Mouse (Mus musculus): ENCODE data around the gene Nkx3-2. TPM values are rescaled to one million over a fixed set of nuclear protein-coding genes. Genes with fewer than 3 reads are reported as not detected.

Gene Nkx3-2
- not detected for total RNA-seq (2021)
- long read RNA-seq, experiment 1 = 0 reads
- long read RNA-seq, experiment 2 = 0 reads

DNA sequence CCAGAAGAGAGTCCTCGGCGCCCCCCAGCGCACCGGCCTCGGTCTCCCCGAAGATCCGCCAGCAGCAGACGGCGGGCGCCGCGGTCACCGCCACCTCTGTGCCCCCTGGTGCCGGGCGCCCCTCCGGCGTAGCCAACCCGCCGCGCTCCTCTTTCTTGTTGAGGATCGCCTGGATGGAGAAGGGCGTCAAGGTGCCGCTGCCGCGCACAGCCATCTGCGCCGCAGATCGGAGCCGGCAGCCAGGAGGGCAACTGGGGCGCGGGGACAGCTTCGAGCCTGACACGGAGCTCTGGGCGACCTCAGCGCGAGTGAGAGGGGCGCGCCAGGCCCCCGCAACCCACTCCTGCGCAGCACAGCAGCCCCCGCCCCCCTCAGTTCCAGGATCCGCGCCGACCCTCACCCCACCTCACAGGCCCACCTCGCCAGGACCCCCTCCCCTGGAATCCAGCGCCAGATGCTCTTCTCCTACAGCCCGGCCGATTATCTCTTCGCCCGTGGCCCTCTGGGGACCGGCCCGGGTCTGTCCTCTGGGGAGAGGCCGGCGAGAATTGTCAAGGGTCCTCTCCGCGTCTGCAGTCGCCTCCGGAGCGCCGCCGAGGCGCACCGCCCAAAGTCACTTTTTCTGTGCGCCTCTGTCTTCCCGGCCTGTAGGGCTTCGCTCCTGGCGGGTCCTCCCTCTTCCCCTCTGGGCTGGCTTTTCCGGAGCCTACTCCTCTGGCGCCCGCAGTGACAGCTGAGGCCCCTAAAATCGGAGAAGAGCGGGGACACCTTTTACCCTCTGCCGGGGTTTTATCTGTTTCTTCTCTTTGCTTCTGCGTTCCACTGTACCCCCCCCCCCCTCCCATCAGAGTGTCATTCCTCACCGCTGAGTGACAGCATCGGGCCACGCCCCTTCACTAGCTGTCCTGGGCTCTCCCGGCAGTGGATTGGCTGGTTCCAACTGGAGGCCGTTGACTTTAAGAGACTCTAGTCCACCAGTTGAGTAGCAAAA is at the start of gene Nkx3-2:
Gene Nkx3-2, minus strand, starts transcription at position 771 of the 991 bp plus-strand sequence.
- Histone ChIP-seq H3K27ac (no peak within 1 kb of the TSS), H3K4me3 (peak within 1 kb of the TSS; percentile 58)
- intact Hi-C loops (cut with DNase I) = no loop called here
- peak; percentile 29 for DNase-seq
- no peak for TF ChIP-seq CTCF (IDR thresholded peaks at IDR 0.05)

DNA sequence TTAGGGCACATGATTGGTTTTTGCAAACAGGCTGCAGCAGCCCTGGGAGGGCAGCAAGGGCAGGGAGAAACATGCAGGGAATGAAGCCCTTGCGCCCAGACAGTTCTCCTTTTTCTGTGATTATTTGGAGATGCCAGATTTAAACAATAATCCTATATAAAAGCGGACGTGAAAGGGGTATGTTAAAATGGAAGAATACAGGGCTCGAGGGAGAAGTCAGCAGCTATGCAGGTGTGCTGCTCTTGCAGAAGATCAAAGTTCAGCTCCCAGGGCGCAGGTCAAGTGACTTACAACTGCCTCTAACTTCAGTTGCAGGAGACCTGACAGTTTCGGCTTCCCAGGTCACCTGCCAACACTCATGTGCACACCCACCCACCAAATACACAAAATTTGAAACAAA is 48.2 kb upstream of the Nkx3-2 start:
- DNase-seq = no peak
- H3K4me3 ChIP-seq = no peak overlapping the region
- intact Hi-C loops (cut with DNase I) = no loop called here
- no peak overlapping the region for H3K27ac ChIP-seq
- TF ChIP-seq CTCF (IDR thresholded peaks at IDR 0.05) = no peak

DNA sequence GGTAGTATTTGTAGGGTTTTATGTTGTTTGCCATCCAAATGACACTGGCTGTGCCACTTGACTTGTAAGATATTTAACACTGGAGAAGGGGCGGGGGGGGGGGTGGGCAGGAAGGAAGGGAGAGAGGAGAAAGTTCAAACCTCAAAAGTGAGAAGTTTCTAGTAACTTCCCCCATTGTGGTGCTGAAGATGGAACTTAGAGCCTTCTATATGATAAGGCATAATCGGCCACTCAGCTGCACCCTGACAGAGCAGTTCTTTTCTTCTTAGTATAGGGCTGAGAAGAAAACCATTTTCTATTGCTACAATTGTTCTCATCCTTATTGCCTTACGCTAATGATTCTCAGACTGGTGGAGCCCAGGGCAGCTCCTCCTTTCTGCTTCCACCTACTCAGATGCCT is 47.0 kb upstream of the Nkx3-2 start:
- intact Hi-C loops (cut with DNase I) = no loop called here
- DNase-seq = no peak
- no peak overlapping the region for H3K4me3 ChIP-seq
- H3K27ac ChIP-seq = no peak overlapping the region
- TF ChIP-seq CTCF (IDR thresholded peaks at IDR 0.05) = no peak

DNA sequence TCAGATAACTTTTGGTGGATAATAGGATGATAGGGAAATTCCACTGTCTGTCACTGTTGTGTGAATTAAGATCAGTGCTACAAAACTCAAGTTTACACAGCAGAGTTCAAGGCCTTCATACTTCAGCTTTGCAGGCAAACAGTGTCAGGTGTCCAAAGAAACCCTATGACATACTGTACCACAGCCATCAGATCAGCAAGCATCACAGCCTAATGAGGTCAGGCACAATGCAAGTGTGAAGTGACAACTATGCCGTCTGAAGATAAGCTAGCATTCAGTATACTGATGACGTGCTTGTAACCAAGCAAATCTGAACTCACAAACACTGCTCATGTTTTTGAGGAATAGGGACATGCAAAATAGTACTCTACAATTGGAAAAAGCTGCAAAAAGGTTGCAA is 43.1 kb upstream of the Nkx3-2 start:
- intact Hi-C loops (cut with DNase I) = no loop called here
- H3K4me3 ChIP-seq = no peak overlapping the region
- no peak for TF ChIP-seq CTCF (IDR thresholded peaks at IDR 0.05)
- H3K27ac ChIP-seq = no peak overlapping the region
- DNase-seq = no peak

DNA sequence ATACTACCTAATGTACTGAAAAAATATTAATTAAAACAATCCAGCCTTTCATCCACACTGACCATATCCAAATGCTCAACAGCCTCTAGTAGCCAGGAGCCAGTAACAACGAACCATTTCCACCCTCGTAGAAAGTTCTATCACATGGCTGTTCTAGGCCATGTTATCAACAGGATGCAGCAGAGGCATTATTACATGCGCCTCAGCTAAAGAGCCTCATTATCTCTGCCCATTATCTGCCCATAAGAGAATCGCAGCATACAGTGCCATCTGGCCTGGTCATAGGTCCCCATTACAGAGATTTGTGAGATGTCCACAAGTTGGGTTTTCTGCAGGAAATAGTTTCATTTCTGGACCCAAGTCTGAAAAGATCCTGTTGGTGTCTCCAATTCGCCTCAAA is 41.9 kb upstream of the Nkx3-2 start:
- H3K4me3 ChIP-seq = no peak overlapping the region
- intact Hi-C loops (cut with DNase I) = no loop called here
- DNase-seq = no peak
- no peak overlapping the region for H3K27ac ChIP-seq
- no peak for TF ChIP-seq CTCF (IDR thresholded peaks at IDR 0.05)

DNA sequence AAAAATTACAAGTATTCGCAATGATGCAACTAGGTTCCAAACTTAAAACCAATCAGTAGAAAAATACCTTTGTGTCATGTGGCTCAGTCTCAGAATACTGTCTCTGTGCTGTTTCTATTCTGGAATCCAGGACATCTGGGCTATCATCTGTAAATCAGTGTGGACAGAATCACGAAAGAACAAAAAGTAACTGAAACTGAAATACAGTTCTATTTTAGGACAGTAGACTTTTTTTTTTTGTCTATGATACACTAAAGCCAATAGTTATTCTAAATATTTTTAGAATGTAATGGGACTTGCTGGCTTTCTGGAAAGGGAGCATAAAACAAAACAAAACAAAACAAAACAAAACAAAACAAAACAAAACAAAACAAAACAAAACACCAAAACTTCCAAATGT is 40.8 kb upstream of the Nkx3-2 start:
- no peak for DNase-seq
- no peak overlapping the region for H3K4me3 ChIP-seq
- H3K27ac ChIP-seq = no peak overlapping the region
- intact Hi-C loops (cut with DNase I) = no loop called here
- no peak for TF ChIP-seq CTCF (IDR thresholded peaks at IDR 0.05)

DNA sequence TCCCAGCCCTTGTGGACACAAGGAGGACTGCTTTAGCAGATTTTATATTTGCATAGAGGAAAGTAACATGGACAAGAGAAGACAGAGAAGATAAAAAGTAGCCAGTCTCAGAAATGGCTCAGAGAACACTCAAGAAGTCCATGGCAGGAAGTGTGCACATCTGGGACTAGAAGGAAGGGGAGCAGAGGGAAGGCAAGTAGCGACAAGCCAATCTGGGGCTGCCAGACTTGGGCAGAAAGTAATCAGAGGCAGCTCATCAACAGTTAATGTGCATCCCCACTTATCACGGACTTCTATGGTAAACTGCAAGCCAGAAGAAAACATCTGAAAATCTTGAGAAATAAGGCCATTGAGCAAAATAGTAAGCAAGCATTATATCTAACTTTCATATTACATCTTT is 40.3 kb upstream of the Nkx3-2 start:
- DNase-seq = no peak
- Histone ChIP-seq H3K27ac (no peak overlapping the region), H3K4me3 (no peak overlapping the region)
- TF ChIP-seq CTCF (IDR thresholded peaks at IDR 0.05) = no peak
- intact Hi-C loops (cut with DNase I) = no loop called here

DNA sequence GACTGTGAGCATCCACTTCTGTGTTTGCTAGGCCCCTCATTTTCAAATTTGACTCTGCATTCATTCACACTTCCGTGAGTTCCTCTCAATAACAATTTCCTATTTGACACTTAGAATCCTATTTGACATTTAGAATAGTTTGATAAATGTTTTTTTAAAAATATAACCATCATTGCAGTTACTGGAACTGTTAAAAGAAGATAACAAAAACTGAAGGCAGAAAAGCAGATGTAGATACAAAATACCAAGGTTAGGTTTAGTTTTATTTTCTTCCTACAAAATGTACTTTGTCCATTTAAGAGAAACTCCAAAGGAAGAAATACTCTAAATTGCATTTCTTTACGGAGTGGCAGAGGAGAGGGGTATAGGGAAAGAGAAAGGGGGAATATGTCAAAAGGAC is 37.3 kb upstream of the Nkx3-2 start:
- no peak for TF ChIP-seq CTCF (IDR thresholded peaks at IDR 0.05)
- no peak overlapping the region for H3K27ac ChIP-seq
- H3K4me3 ChIP-seq = no peak overlapping the region
- intact Hi-C loops (cut with DNase I) = no loop called here
- DNase-seq = no peak

DNA sequence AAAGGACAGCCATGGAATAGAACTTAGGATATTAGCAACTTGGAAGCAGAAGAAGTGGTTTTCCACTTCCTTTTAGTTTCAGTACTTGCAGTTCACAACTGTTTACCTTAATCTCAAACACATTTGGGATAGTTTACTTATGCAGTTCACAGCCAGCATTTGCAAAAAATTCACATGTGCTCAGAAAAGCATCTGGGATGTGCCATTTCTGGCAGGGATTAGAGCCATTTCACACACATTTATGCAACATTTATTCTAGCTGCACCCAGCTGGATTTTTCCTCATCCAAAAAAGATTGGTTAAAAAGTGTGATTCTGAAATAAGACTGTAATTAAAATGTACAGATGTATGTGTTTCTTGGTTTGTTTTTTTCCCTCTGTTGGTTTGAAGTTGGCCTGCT is 30.1 kb upstream of the Nkx3-2 start:
- DNase-seq = no peak
- intact Hi-C loops (cut with DNase I) = no loop called here

DNA sequence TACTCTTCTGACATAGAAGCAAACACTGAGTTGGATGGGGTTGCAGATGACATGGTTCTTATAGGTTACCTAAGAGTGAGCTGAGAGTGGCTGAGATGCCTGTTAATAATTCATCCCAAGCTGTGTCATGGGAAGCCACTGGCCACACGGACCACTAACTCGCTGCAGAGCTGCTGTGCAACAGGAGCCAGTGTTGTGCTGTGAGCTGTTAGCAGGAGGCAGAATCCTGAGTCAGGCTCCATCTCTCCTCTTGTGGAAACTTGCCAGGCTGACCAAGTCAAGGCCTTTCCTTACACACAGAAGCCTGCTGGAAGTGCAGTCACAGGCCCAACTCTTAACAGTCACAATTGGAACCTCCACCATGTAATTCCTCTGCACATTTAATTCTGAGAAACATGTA is 26.2 kb upstream of the Nkx3-2 start:
- Histone ChIP-seq H3K27ac (no peak overlapping the region), H3K4me3 (no peak overlapping the region)
- intact Hi-C loops (cut with DNase I) = no loop called here
- no peak for TF ChIP-seq CTCF (IDR thresholded peaks at IDR 0.05)
- DNase-seq = no peak

More for the DNA sequence above, 30.1 kb upstream of the Nkx3-2 start:
- H3K27ac ChIP-seq = no peak overlapping the region
- no peak for TF ChIP-seq CTCF (IDR thresholded peaks at IDR 0.05)
- no peak overlapping the region for H3K4me3 ChIP-seq

DNA sequence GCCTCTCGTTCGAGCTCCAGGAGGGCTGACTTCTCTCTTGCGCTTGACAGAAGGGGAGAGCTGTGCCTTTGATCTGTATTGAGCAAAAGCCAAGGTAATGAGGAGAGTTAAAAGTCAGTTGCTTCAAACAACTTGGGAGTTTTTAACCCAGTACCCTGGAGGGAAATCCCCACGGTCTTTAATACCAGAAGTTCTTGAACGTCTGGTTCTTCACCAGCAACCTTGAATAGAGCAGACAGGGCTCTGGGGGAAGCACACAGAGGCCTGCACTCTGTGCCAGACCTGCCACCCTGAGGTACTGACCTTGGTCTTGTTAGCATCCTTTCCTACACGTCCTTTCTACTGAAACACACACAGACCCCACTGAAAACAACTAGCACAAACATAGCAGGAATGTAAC is 24.6 kb upstream of the Nkx3-2 start:
- TF ChIP-seq CTCF (IDR thresholded peaks at IDR 0.05) = no peak
- Histone ChIP-seq H3K4me3 (no peak overlapping the region), H3K27ac (no peak overlapping the region)
- intact Hi-C loops (cut with DNase I) = no loop called here
- DNase-seq = no peak

DNA sequence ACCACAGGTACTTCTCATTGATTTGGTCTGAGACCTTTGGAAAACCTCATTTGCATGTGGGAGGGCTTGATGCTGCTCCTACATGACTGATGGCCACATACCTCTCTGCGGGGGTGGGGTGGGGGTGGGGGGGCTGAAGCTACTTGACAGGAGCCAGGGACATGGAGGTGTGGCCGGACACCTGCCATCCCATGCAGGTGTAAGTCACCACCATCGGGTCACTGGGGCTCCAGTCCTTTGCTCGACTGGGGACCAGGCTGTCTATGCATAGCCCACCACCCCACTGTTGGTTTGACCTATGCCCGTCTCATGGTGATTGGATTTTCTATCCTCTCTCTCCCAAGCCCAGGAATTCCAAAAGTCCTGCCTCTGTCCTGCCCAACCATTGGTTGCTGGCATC is 17.6 kb upstream of the Nkx3-2 start:
- TF ChIP-seq CTCF (IDR thresholded peaks at IDR 0.05) = no peak
- DNase-seq = no peak
- no peak overlapping the region for H3K27ac ChIP-seq
- no peak overlapping the region for H3K4me3 ChIP-seq
- intact Hi-C loops (cut with DNase I) = no loop called here

DNA sequence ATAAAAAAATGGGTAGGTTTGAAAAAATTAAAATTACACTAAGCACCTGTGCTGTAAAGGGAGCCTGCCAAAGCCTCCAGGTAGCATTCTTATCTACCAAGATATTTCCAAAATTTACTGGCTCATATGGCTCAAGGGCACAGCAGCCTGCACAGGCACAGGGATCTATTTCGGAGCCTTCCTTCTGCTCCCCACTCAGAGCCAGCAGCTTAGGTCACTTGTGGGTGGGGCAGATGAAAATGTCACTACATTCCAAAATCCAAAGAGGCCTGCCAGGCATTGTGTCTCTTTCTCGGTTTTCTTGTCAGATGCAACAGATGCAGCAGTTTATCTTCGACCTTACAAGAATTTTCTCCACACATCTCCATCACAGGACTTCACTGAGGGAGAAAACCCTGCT is 15.7 kb upstream of the Nkx3-2 start:
- H3K4me3 ChIP-seq = no peak overlapping the region
- no peak for TF ChIP-seq CTCF (IDR thresholded peaks at IDR 0.05)
- no peak overlapping the region for H3K27ac ChIP-seq
- no peak for DNase-seq
- intact Hi-C loops (cut with DNase I) = no loop called here

DNA sequence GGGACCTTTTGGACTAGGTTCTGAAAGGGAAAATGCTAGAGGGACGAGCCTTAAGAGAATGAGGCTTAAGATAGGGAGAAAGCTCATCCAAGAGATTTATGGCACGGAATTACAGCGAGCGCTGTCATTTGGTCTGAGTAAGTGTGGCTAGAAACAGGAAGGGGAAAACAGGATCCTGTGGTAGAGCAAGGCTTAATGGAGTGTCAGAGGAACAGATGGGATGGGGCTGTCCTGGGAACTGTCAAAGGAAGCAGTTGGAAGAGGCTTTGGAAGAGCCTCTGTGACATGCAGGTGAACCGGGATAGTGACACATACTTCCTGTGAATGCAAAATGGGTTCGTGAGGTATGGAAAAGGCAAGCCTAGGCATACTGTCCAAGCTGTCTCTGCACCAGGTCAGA is 11.4 kb upstream of the Nkx3-2 start:
- no peak for DNase-seq
- intact Hi-C loops (cut with DNase I) = no loop called here
- no peak for TF ChIP-seq CTCF (IDR thresholded peaks at IDR 0.05)
- H3K4me3 ChIP-seq = no peak overlapping the region
- no peak overlapping the region for H3K27ac ChIP-seq
